Mouse (Mus musculus): ENCODE data around the gene S100a4. TPM values are rescaled to one million over a fixed set of nuclear protein-coding genes. Genes with fewer than 3 reads are reported as not detected.
A peak's percentile ranks its signal among the peaks of the same experiment; 100 is the strongest.

The S100a4 gene
- polyA plus RNA-seq, 1 experiment: 13.4 TPM

GRCm38 (mm10) chr3:90629298-90629697 is 25.7 kb downstream of the S100a4 start:
- no peak overlapping the region for H3K4me3 ChIP-seq (ENCODE audit: insufficient read depth, low read length)
- no peaks in the 10 kb centered on the region for H3K4me1 ChIP-seq (ENCODE audit: control insufficient read depth, insufficient read depth, low read length)
- TF ChIP-seq POLR2A (IDR thresholded peaks at IDR 0.05; ENCODE audit: extremely low read depth, insufficient read depth, low read length): no peak
- no peak for TF ChIP-seq CTCF (IDR thresholded peaks at IDR 0.05; ENCODE audit: extremely low read depth, insufficient read depth, low read length)
- no peak overlapping the region for H3K27ac ChIP-seq (ENCODE audit: insufficient read depth, low read length)

DNA sequence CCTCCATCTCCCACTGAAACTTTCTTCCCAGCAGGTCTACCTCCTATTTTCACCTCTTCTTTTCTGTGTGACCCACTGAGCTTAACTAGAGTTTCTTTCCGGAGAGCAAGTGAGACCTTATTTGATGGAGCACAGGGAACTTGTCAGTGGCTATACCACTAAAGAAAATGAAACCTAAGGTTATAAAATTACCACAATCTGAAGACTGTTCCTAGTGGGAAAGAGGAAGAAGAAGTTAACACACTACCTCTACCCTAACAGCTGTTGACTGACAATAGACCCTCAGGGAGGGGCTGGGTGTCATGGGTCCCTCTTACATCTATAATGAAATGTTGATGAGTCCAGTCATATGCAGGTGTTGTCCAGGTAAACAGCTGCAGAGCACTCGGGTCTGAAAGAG is 28.4 kb downstream of the S100a4 start:
- no peak for TF ChIP-seq POLR2A (IDR thresholded peaks at IDR 0.05; ENCODE audit: extremely low read depth, insufficient read depth, low read length)
- no peak for TF ChIP-seq CTCF (IDR thresholded peaks at IDR 0.05; ENCODE audit: extremely low read depth, insufficient read depth, low read length)
- H3K4me1 ChIP-seq (ENCODE audit: control insufficient read depth, insufficient read depth, low read length): no peaks in the 10 kb centered on the region
- H3K4me3 ChIP-seq (ENCODE audit: insufficient read depth, low read length): no peak overlapping the region
- no peak overlapping the region for H3K27ac ChIP-seq (ENCODE audit: insufficient read depth, low read length)

- Histone ChIP-seq H3K4me3 (ENCODE audit: insufficient read depth, low read length) (no peak overlapping the region), H3K27ac (ENCODE audit: insufficient read depth, low read length) (no peak overlapping the region), H3K4me1 (ENCODE audit: control insufficient read depth, insufficient read depth, low read length) (no peaks in the 10 kb centered on the region)
- TF ChIP-seq POLR2A (IDR thresholded peaks at IDR 0.05; ENCODE audit: extremely low read depth, insufficient read depth, low read length) (no peak), CTCF (IDR thresholded peaks at IDR 0.05; ENCODE audit: extremely low read depth, insufficient read depth, low read length) (no peak)
These were observed 35.1 kb downstream of the S100a4 start for GRCm38 (mm10) chr3:90638511-90639275.

GRCm38 (mm10) chr3:90639511-90640154 is 36.1 kb downstream of the S100a4 start:
- TF ChIP-seq CTCF (IDR thresholded peaks at IDR 0.05; ENCODE audit: extremely low read depth, insufficient read depth, low read length): peak; percentile 50
- TF ChIP-seq POLR2A (IDR thresholded peaks at IDR 0.05; ENCODE audit: extremely low read depth, insufficient read depth, low read length): no peak
- H3K4me1 ChIP-seq (ENCODE audit: control insufficient read depth, insufficient read depth, low read length): no peaks in the 10 kb centered on the region
- no peak overlapping the region for H3K27ac ChIP-seq (ENCODE audit: insufficient read depth, low read length)
- no peak overlapping the region for H3K4me3 ChIP-seq (ENCODE audit: insufficient read depth, low read length)

DNA sequence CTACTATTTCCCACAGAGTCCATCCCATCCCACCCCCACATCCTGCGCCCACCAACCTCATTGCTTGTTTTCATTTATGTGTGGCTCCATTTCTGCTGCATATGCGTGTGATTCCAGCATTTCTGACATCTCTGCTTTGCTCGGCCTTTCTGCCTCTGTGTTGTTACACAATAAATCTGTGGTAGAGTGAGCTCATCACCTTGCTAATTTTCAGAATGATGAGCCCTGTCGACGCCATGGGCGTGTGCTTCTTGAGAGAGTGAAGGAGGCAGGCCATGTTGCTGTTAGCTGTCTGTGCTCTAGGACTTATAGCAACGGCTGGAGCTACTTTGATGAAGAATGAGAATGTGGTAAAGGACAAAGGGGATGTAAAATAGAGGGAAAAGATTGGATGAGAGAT is 37.4 kb downstream of the S100a4 start:
- Histone ChIP-seq H3K4me1 (ENCODE audit: control insufficient read depth, insufficient read depth, low read length) (no peaks in the 10 kb centered on the region), H3K4me3 (ENCODE audit: insufficient read depth, low read length) (no peak overlapping the region), H3K27ac (ENCODE audit: insufficient read depth, low read length) (no peak overlapping the region)
- TF ChIP-seq CTCF (IDR thresholded peaks at IDR 0.05; ENCODE audit: extremely low read depth, insufficient read depth, low read length) (no peak), POLR2A (IDR thresholded peaks at IDR 0.05; ENCODE audit: extremely low read depth, insufficient read depth, low read length) (no peak)

GRCm38 (mm10) chr3:90644220-90644619 is 40.6 kb downstream of the S100a4 start:
- no peak overlapping the region for H3K27ac ChIP-seq (ENCODE audit: insufficient read depth, low read length)
- H3K4me3 ChIP-seq (ENCODE audit: insufficient read depth, low read length): no peak overlapping the region
- H3K4me1 ChIP-seq (ENCODE audit: control insufficient read depth, insufficient read depth, low read length): peaks cover 2% of the 10 kb centered on the region; the same call in 1 of the 2 replicates
- TF ChIP-seq CTCF (IDR thresholded peaks at IDR 0.05; ENCODE audit: extremely low read depth, insufficient read depth, low read length): peak; percentile 56
- no peak for TF ChIP-seq POLR2A (IDR thresholded peaks at IDR 0.05; ENCODE audit: extremely low read depth, insufficient read depth, low read length)

GRCm38 (mm10) chr3:90647291-90647690 is 43.7 kb downstream of the S100a4 start:
- no peak for TF ChIP-seq CTCF (IDR thresholded peaks at IDR 0.05; ENCODE audit: extremely low read depth, insufficient read depth, low read length)
- TF ChIP-seq POLR2A (IDR thresholded peaks at IDR 0.05; ENCODE audit: extremely low read depth, insufficient read depth, low read length): no peak
- Histone ChIP-seq H3K4me3 (ENCODE audit: insufficient read depth, low read length) (no peak overlapping the region), H3K4me1 (ENCODE audit: control insufficient read depth, insufficient read depth, low read length) (peaks cover 2% of the 10 kb centered on the region; the same call in 1 of the 2 replicates), H3K27ac (ENCODE audit: insufficient read depth, low read length) (no peak overlapping the region)

DNA sequence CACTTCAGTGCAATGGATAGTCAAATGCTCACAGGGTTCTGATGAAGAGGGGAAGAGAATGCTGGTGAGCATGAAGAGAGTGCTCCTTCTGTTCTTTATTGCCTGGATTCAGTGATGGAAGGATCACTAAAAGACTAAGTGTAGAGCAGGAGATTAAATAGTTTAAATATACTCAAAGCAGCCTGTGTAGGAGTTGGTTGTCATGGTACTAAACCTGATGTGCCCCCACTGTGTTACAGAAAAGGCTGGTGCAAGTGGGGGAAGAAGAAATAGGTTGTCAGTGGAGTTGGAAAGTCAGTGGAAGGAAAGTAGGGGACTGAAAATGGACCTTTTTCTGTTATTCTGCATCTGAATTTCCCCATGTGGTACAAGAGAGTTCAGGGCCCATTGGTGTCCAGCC is 45.4 kb downstream of the S100a4 start:
- H3K27ac ChIP-seq (ENCODE audit: insufficient read depth, low read length): peak overlapping the region; percentile 89; the same call in 1 of the 2 replicates
- H3K4me1 ChIP-seq (ENCODE audit: control insufficient read depth, insufficient read depth, low read length): peaks cover 2% of the 10 kb centered on the region; the same call in 1 of the 2 replicates
- no peak for TF ChIP-seq POLR2A (IDR thresholded peaks at IDR 0.05; ENCODE audit: extremely low read depth, insufficient read depth, low read length)
- H3K4me3 ChIP-seq (ENCODE audit: insufficient read depth, low read length): no peak overlapping the region

- TF ChIP-seq POLR2A (IDR thresholded peaks at IDR 0.05; ENCODE audit: extremely low read depth, insufficient read depth, low read length) (no peak), CTCF (IDR thresholded peaks at IDR 0.05; ENCODE audit: extremely low read depth, insufficient read depth, low read length) (no peak)
- peaks cover 2% of the 10 kb centered on the region; the same call in 1 of the 2 replicates for H3K4me1 ChIP-seq (ENCODE audit: control insufficient read depth, insufficient read depth, low read length)
- no peak overlapping the region for H3K4me3 ChIP-seq (ENCODE audit: insufficient read depth, low read length)
- H3K27ac ChIP-seq (ENCODE audit: insufficient read depth, low read length): no peak overlapping the region
These were observed 46.3 kb downstream of the S100a4 start for GRCm38 (mm10) chr3:90649832-90650231.

Data from cortical plate, adult 2 months (tissue).